Mouse (Mus musculus) embryonic facial prominence, embryonic 14.5 days (tissue): ENCODE data around the gene Nab2. TPM values are rescaled to one million over a fixed set of nuclear protein-coding genes. Genes with fewer than 3 reads are reported as not detected.
A peak's percentile ranks its signal among the peaks of the same experiment; 100 is the strongest.

Source experiments
- ATAC-seq: fragments of 200-750 bp; cut with Nextera tagmentation; 2 replicates; pipeline ENCODE4 v1.8.0; 2017; ENCODE audit warnings: low read depth, moderate number of reproducible peaks, moderate TSS enrichment
- DNase-seq: peaks from one replicate; pipeline ENCODE4 v3.0.0-alpha.2; 2015; ENCODE audit warnings: low spot score
- H3K27ac ChIP-seq: fragments of 300-500 bp; sonication (generic); replicated peaks from 2 replicates; pipeline ENCODE4 v1.5.1; 2014; ENCODE audit warnings: low read depth, mild to moderate bottlenecking, low read length, moderate library complexity
- H3K27me3 ChIP-seq: fragments of 300-500 bp; sonication (generic); replicated peaks from 2 replicates; pipeline ENCODE4 v1.6.1; 2014; ENCODE audit warnings: low read length; ENCODE audit not compliant: control insufficient read depth, insufficient read depth
- H3K36me3 ChIP-seq: fragments of 300-500 bp; sonication (generic); 2 replicates; pipeline ENCODE4 v1.6.1; 2014; ENCODE audit warnings: low read length, mixed read lengths; ENCODE audit not compliant: control insufficient read depth, insufficient read depth
- H3K4me1 ChIP-seq: fragments of 300-500 bp; sonication (generic); 2 replicates; pipeline ENCODE4 v1.6.1; 2014; ENCODE audit warnings: antibody characterized with exemption, low read length; ENCODE audit not compliant: control insufficient read depth, insufficient read depth
- H3K4me2 ChIP-seq: fragments of 300-500 bp; sonication (generic); 2 replicates; pipeline ENCODE4 v1.6.1; 2014; ENCODE audit warnings: low read depth, mild to moderate bottlenecking, low read length, moderate library complexity, mixed read lengths
- H3K4me3 ChIP-seq: fragments of 300-500 bp; sonication (generic); 2 replicates; pipeline ENCODE4 v1.5.1; 2014; ENCODE audit warnings: low read depth, mild to moderate bottlenecking, low read length
- H3K9ac ChIP-seq: fragments of 300-500 bp; sonication (generic); 2 replicates; pipeline ENCODE4 v1.6.1; 2014; ENCODE audit warnings: low read depth, mild to moderate bottlenecking, low read length, moderate library complexity, mixed read lengths
- H3K9me3 ChIP-seq: fragments of 300-500 bp; sonication (generic); 2 replicates; pipeline ENCODE4 v1.6.1; 2016; ENCODE audit warnings: low read length; ENCODE audit not compliant: control insufficient read depth
- WGBS: fragments of 180-500 bp; shearing (Covaris S2); extraction: QIAGEN DNeasy Blood & Tissue Kit; methylation state at CpG from one replicate; pipeline ENCODE4 v1.1.7; 2014; 5-methylcytosine and 5-hydroxymethylcytosine counted together
- polyA plus RNA-seq: library from polyadenylated mRNA; unstranded; fragments of >200 nt; fragmentation: Nextera tagmentation; extraction: Ambion mirVana; gene quantifications from 2 replicates; pipeline ENCODE4 v1.2.1, GENCODE M21; 2014

Nab2 gene
- polyA plus RNA-seq, 1 experiment from 2014 or later: 16.1 TPM

- no peak for ATAC-seq
- H3K27ac ChIP-seq: no peak overlapping the region
- peak; percentile 45 for DNase-seq
- no peak overlapping the region for H3K9ac ChIP-seq
- no peaks in the 10 kb centered on the region for H3K27me3 ChIP-seq
- no peak overlapping the region for H3K4me3 ChIP-seq
- no peaks in the 10 kb centered on the region for H3K4me1 ChIP-seq
- H3K4me2 ChIP-seq: no peak overlapping the region
- no peaks in the 10 kb centered on the region for H3K9me3 ChIP-seq
- H3K36me3 ChIP-seq: peaks cover 5% of the 10 kb centered on the region; the same call in 1 of the 2 replicates
- WGBS: 49% methylated on average over 4 of the region's 4 CpGs
Measured at GRCm38 (mm10) chr10:127703299-127703698, 34.9 kb upstream of the Nab2 start.

- no peak overlapping the region for H3K27ac ChIP-seq
- H3K4me3 ChIP-seq: no peak overlapping the region
- DNase-seq (no peak), ATAC-seq (no peak)
- H3K4me1 ChIP-seq: no peaks in the 10 kb centered on the region
- H3K9me3 ChIP-seq: no peaks in the 10 kb centered on the region
- H3K4me2 ChIP-seq: no peak overlapping the region
- H3K9ac ChIP-seq: no peak overlapping the region
- WGBS: 89% methylated on average over 7 of the region's 7 CpGs
- H3K36me3 ChIP-seq: peaks cover 38% of the 10 kb centered on the region
- no peaks in the 10 kb centered on the region for H3K27me3 ChIP-seq
Measured at GRCm38 (mm10) chr10:127698966-127699365, 30.6 kb upstream of the Nab2 start.

GRCm38 (mm10) chr10:127695775-127696174 lies 27.4 kb upstream of the Nab2 start:
- H3K4me3 ChIP-seq: no peak overlapping the region
- H3K4me1 ChIP-seq: no peaks in the 10 kb centered on the region
- H3K9ac ChIP-seq: no peak overlapping the region
- H3K36me3 ChIP-seq: peaks cover 50% of the 10 kb centered on the region
- no peak overlapping the region for H3K27ac ChIP-seq
- ATAC-seq (no peak), DNase-seq (no peak)
- H3K4me2 ChIP-seq: no peak overlapping the region
- 92% methylated on average over 7 of the region's 7 CpGs for WGBS
- no peaks in the 10 kb centered on the region for H3K27me3 ChIP-seq
- H3K9me3 ChIP-seq: no peaks in the 10 kb centered on the region

- no peaks in the 10 kb centered on the region for H3K9me3 ChIP-seq
- peaks cover 60% of the 10 kb centered on the region for H3K36me3 ChIP-seq
- DNase-seq: peak; percentile 26
- H3K27me3 ChIP-seq: no peaks in the 10 kb centered on the region
- H3K27ac ChIP-seq: no peak overlapping the region
- H3K4me3 ChIP-seq: no peak overlapping the region
- H3K4me1 ChIP-seq: no peaks in the 10 kb centered on the region
- ATAC-seq: no peak
- no peak overlapping the region for H3K4me2 ChIP-seq
- H3K9ac ChIP-seq: no peak overlapping the region
- 54% methylated on average over 2 of the region's 2 CpGs for WGBS
Measured at GRCm38 (mm10) chr10:127694636-127695035, 26.3 kb upstream of the Nab2 start.

- no peaks in the 10 kb centered on the region for H3K9me3 ChIP-seq
- H3K4me1 ChIP-seq: no peaks in the 10 kb centered on the region
- WGBS: 29% methylated on average over 1 of the region's 1 CpGs
- H3K9ac ChIP-seq: no peak overlapping the region
- no peak overlapping the region for H3K4me2 ChIP-seq
- peaks cover 54% of the 10 kb centered on the region for H3K36me3 ChIP-seq
- ATAC-seq (no peak), DNase-seq (no peak)
- H3K27me3 ChIP-seq: no peaks in the 10 kb centered on the region
- H3K4me3 ChIP-seq: no peak overlapping the region
- H3K27ac ChIP-seq: no peak overlapping the region
Measured at GRCm38 (mm10) chr10:127691053-127691452, 22.7 kb upstream of the Nab2 start.

GRCm38 (mm10) chr10:127682886-127683285 lies 14.5 kb upstream of the Nab2 start:
- Histone ChIP-seq H3K36me3 (no peaks in the 10 kb centered on the region), H3K4me2 (no peak overlapping the region), H3K4me1 (no peaks in the 10 kb centered on the region), H3K4me3 (no peak overlapping the region), H3K9ac (no peak overlapping the region), H3K27ac (no peak overlapping the region), H3K27me3 (no peaks in the 10 kb centered on the region), H3K9me3 (no peaks in the 10 kb centered on the region)
- 84% methylated on average over 6 of the region's 6 CpGs for WGBS
- ATAC-seq (no peak), DNase-seq (no peak)

GRCm38 (mm10) chr10:127679881-127680280 lies 11.5 kb upstream of the Nab2 start:
- H3K9me3 ChIP-seq: no peaks in the 10 kb centered on the region
- no peak overlapping the region for H3K9ac ChIP-seq
- no peak overlapping the region for H3K27ac ChIP-seq
- 88% methylated on average over 3 of the region's 3 CpGs for WGBS
- no peak for ATAC-seq
- no peaks in the 10 kb centered on the region for H3K4me1 ChIP-seq
- no peaks in the 10 kb centered on the region for H3K36me3 ChIP-seq
- no peak overlapping the region for H3K4me2 ChIP-seq
- no peaks in the 10 kb centered on the region for H3K27me3 ChIP-seq
- no peak overlapping the region for H3K4me3 ChIP-seq
- no peak for DNase-seq

GRCm38 (mm10) chr10:127679208-127679607 lies 10.8 kb upstream of the Nab2 start:
- WGBS: 85% methylated on average over 1 of the region's 1 CpGs
- Histone ChIP-seq H3K9me3 (no peaks in the 10 kb centered on the region), H3K27ac (no peak overlapping the region), H3K27me3 (no peaks in the 10 kb centered on the region), H3K36me3 (no peaks in the 10 kb centered on the region), H3K4me3 (no peak overlapping the region), H3K9ac (0 out of 2 replicates have a peak overlapping the region, but pooled peaks have one; percentile 6), H3K4me1 (no peaks in the 10 kb centered on the region), H3K4me2 (no peak overlapping the region)
- DNase-seq: no peak
- no peak for ATAC-seq

- no peaks in the 10 kb centered on the region for H3K36me3 ChIP-seq
- peak overlapping the region; percentile 75 for H3K27ac ChIP-seq
- no peaks in the 10 kb centered on the region for H3K27me3 ChIP-seq
- peak overlapping the region; percentile 83 for H3K4me3 ChIP-seq
- peak overlapping the region; percentile 96 for H3K4me2 ChIP-seq
- no peaks in the 10 kb centered on the region for H3K4me1 ChIP-seq
- peak overlapping the region; percentile 71 for H3K9ac ChIP-seq
- WGBS: 11% methylated on average over 14 of the region's 14 CpGs
- DNase-seq (peak; percentile 94), ATAC-seq (no peak)
- H3K9me3 ChIP-seq: no peaks in the 10 kb centered on the region
Measured at GRCm38 (mm10) chr10:127677591-127678336, 9.4 kb upstream of the Nab2 start.
